Mouse (Mus musculus) layer of hippocampus, adult 2 months (tissue): ENCODE measurements around the gene Ccdc185. TPM values are rescaled to one million over a fixed set of nuclear protein-coding genes. Genes with fewer than 3 reads are reported as not detected.
A peak's percentile ranks its signal among the peaks of the same experiment; 100 is the strongest.

Source experiments
- DNase-seq, 2 experiments: peaks; one replicate each; pipeline ENCODE4 v3.0.0; 2022; ENCODE audit warnings: low spot score in 2 of 2
- H3K27ac ChIP-seq: fragments of 200-600 bp; 2 replicates; pipeline ENCODE4 v1.8.1; 2022
- H3K4me3 ChIP-seq: fragments of 200-600 bp; 2 replicates; pipeline ENCODE4 v1.8.1; 2022; ENCODE audit warnings: mild to moderate bottlenecking
- CTCF ChIP-seq: fragments of 200-600 bp; conservative IDR thresholded peaks from 2 replicates; pipeline ENCODE4 v1.8.1; 2022; ENCODE audit warnings: antibody characterized with exemption, mild to moderate bottlenecking, moderate library complexity
- long read RNA-seq, 2 experiments: library from polyadenylated mRNA; stranded (forward); transcript quantifications; one replicate each; pipeline ENCODE4 v2.0.0; 2021; ENCODE audit warnings: borderline mapping rate in 2 of 2
- total RNA-seq, 2 experiments: library from RNA; stranded (reverse); gene quantifications; 2 replicates each; pipeline ENCODE4 v1.2.3; 2021

Ccdc185 gene
- under 1 TPM; 0.23 to 0.34 TPM for total RNA-seq
- long read RNA-seq, experiment 1 = 0 reads
- long read RNA-seq, experiment 2, partial matches to known transcripts = 0 of 2 reads
- long read RNA-seq, experiment 2, other reads (novel, unspliced or antisense) = 2 of 2 reads

GRCm38 (mm10) chr1:182749080-182749479 is at the start of gene Ccdc185:
Ccdc185 (minus strand) TSS chr1:182749180.
- no peak for TF ChIP-seq CTCF
- DNase-seq = no peak
- Histone ChIP-seq H3K4me3 (no peak within 1 kb of the TSS), H3K27ac (no peak within 1 kb of the TSS)

- no peak overlapping the region for H3K4me3 ChIP-seq
- DNase-seq = peak in 1 of 2 experiments; percentile 61
- H3K27ac ChIP-seq = peak overlapping the region; percentile 62
- TF ChIP-seq CTCF = peak; percentile 29
Observed at GRCm38 (mm10) chr1:182797048-182797447, 48.1 kb upstream of the Ccdc185 start.

- no peak for TF ChIP-seq CTCF
- Histone ChIP-seq H3K4me3 (no peak overlapping the region), H3K27ac (peak overlapping the region; percentile 67)
- DNase-seq = peak in 1 of 2 experiments; percentile 46
Observed at GRCm38 (mm10) chr1:182794628-182795027, 45.6 kb upstream of the Ccdc185 start.

- peak overlapping the region; percentile 67 for H3K27ac ChIP-seq
- no peak overlapping the region for H3K4me3 ChIP-seq
- no peak for TF ChIP-seq CTCF
- DNase-seq = peak in 1 of 2 experiments; percentile 17
Observed at GRCm38 (mm10) chr1:182794221-182794620, 45.2 kb upstream of the Ccdc185 start.

- Histone ChIP-seq H3K4me3 (peak overlapping the region; percentile 15; the same call in 1 of the 2 replicates), H3K27ac (peak overlapping the region; percentile 89)
- peak; percentile 59 to 70 for DNase-seq
- TF ChIP-seq CTCF = peak; percentile 72
Observed at GRCm38 (mm10) chr1:182792521-182793071, 43.6 kb upstream of the Ccdc185 start.

- TF ChIP-seq CTCF = no peak
- Histone ChIP-seq H3K4me3 (no peak overlapping the region), H3K27ac (no peak overlapping the region)
- no peak for DNase-seq
Observed at GRCm38 (mm10) chr1:182788896-182789295, 39.9 kb upstream of the Ccdc185 start.

- Histone ChIP-seq H3K4me3 (no peak overlapping the region), H3K27ac (no peak overlapping the region)
- peak; percentile 62 for TF ChIP-seq CTCF
- no peak for DNase-seq
Observed at GRCm38 (mm10) chr1:182787030-182787429, 38.0 kb upstream of the Ccdc185 start.

GRCm38 (mm10) chr1:182785504-182785903 is 36.5 kb upstream of the Ccdc185 start:
- no peak overlapping the region for H3K27ac ChIP-seq
- no peak for TF ChIP-seq CTCF
- no peak overlapping the region for H3K4me3 ChIP-seq
- DNase-seq = no peak

GRCm38 (mm10) chr1:182784784-182785183 is 35.8 kb upstream of the Ccdc185 start:
- no peak for TF ChIP-seq CTCF
- DNase-seq = no peak
- Histone ChIP-seq H3K27ac (no peak overlapping the region), H3K4me3 (no peak overlapping the region)

- H3K4me3 ChIP-seq = no peak overlapping the region
- no peak for DNase-seq
- TF ChIP-seq CTCF = no peak
Observed at GRCm38 (mm10) chr1:182783774-182784173, 34.8 kb upstream of the Ccdc185 start.

GRCm38 (mm10) chr1:182779024-182779520 is 30.1 kb upstream of the Ccdc185 start:
- DNase-seq = no peak
- no peak overlapping the region for H3K4me3 ChIP-seq
- H3K27ac ChIP-seq = no peak overlapping the region
- TF ChIP-seq CTCF = no peak

More at GRCm38 (mm10) chr1:182783774-182784173, 34.8 kb upstream of the Ccdc185 start:
- H3K27ac ChIP-seq = no peak overlapping the region

- Histone ChIP-seq H3K4me3 (no peak overlapping the region), H3K27ac (no peak overlapping the region)
- no peak for TF ChIP-seq CTCF
- DNase-seq = no peak
Observed at GRCm38 (mm10) chr1:182778225-182778624, 29.2 kb upstream of the Ccdc185 start.

- Histone ChIP-seq H3K27ac (no peak overlapping the region), H3K4me3 (no peak overlapping the region)
- no peak for DNase-seq
- TF ChIP-seq CTCF = no peak
Observed at GRCm38 (mm10) chr1:182776749-182777410, 27.9 kb upstream of the Ccdc185 start.

GRCm38 (mm10) chr1:182775576-182775975 is 26.6 kb upstream of the Ccdc185 start:
- DNase-seq = no peak
- TF ChIP-seq CTCF = no peak
- Histone ChIP-seq H3K4me3 (no peak overlapping the region), H3K27ac (no peak overlapping the region)
